8 mouse cellular contexts compared by ENCODE assay signal in genomic region chr7:45017242-45018061, GRCm38 (mm10). TPM values are rescaled to one million over a fixed set of nuclear protein-coding genes. Genes with fewer than 3 reads are reported as not detected.
DNase-seq lines count a peak whose midpoint lies in the region; ATAC-seq and TF ChIP-seq lines count a peak whose summit lies in the region.

TSS of gene Rras (plus strand) at chr7:45017961.

- peak within 1 kb of the TSS; percentile 92 for H3K4me3 ChIP-seq in G1E (ENCODE audit: low read depth, low read length)
- H3K4me3 ChIP-seq in forebrain, postnatal 0 days (ENCODE audit: low read depth, low read length) = peak within 1 kb of the TSS; percentile 69
- H3K4me3 ChIP-seq in lung, embryonic 15.5 days = peak within 1 kb of the TSS; percentile 98

- H3K36me3 ChIP-seq in G1E (replicated peaks) = peaks cover 25% of the 10 kb centered on the region
- peaks cover 15% of the 10 kb centered on the region for H3K36me3 ChIP-seq in forebrain, postnatal 0 days (ENCODE audit: insufficient read depth)
- H3K36me3 ChIP-seq in lung, embryonic 15.5 days = peaks cover 14% of the 10 kb centered on the region

- H3K4me1 ChIP-seq in G1E (ENCODE audit: insufficient read depth, low read depth, low read length) = peaks cover 56% of the 10 kb centered on the region
- peaks cover 17% of the 10 kb centered on the region for H3K4me1 ChIP-seq in forebrain, postnatal 0 days (ENCODE audit: insufficient read depth)
- peaks cover 35% of the 10 kb centered on the region for H3K4me1 ChIP-seq in lung, embryonic 15.5 days

- peak within 1 kb of the TSS; percentile 31 for H3K9ac ChIP-seq in forebrain, postnatal 0 days
- peak within 1 kb of the TSS; percentile 68 for H3K9ac ChIP-seq in lung, embryonic 15.5 days

- no peak for TF ChIP-seq CTCF in G1E (IDR thresholded peaks at IDR 0.05; ENCODE audit: low read depth, low read length)
- TF ChIP-seq CTCF in forebrain, postnatal 0 days (IDR thresholded peaks at IDR 0.05; ENCODE audit: low read depth) = peak; percentile 30; the same call in 1 of the 2 replicates

- WGBS in forebrain, postnatal 0 days = 2% methylated on average over 36 of the region's 36 CpGs
- WGBS in lung, embryonic 15.5 days = under 1% methylated on average over 35 of the region's 36 CpGs

- peak; percentile 91 for DNase-seq in G1E (ENCODE audit: low spot score)
- peak; percentile 70 to 88 for DNase-seq in cerebellum, adult 18-20 months
- DNase-seq in forebrain, postnatal 0 days = peak; percentile 82
- peak; percentile 95 for DNase-seq in heart, postnatal 4 days
- DNase-seq in layer of hippocampus, adult 8-10 months (ENCODE audit: low spot score in 2 of 2) = peak; percentile 85 to 92
- DNase-seq in ovary, adult 18-20 months (ENCODE audit: low spot score) = peak; percentile 97
- DNase-seq in thymus, postnatal 0 days (ENCODE audit: low spot score) = peak; percentile 86

- H3K27ac ChIP-seq in forebrain, postnatal 0 days (ENCODE audit: low read depth, low read length) = peak within 1 kb of the TSS; percentile 62
- H3K27ac ChIP-seq in lung, embryonic 15.5 days = peak within 1 kb of the TSS; percentile 100

- no peaks in the 10 kb centered on the region for H3K9me3 ChIP-seq in G1E (replicated peaks)
- H3K9me3 ChIP-seq in forebrain, postnatal 0 days (ENCODE audit: low read length) = no peaks in the 10 kb centered on the region
- H3K9me3 ChIP-seq in lung, embryonic 15.5 days = no peaks in the 10 kb centered on the region

- ATAC-seq in G1E (ENCODE audit: extremely low read depth, insufficient number of reproducible peaks, low FRiP score, poor library complexity, severe bottlenecking) = peak; percentile 88
- peak; percentile 54 for ATAC-seq in forebrain, postnatal 0 days
- peak; percentile 92 for ATAC-seq in lung, embryonic 15.5 days (ENCODE audit: borderline replicate concordance, extremely low read depth, low FRiP score, low TSS enrichment)

- peak within 1 kb of the TSS; percentile 89 for H3K4me2 ChIP-seq in forebrain, postnatal 0 days (ENCODE audit: low read depth)
- H3K4me2 ChIP-seq in lung, embryonic 15.5 days = peak within 1 kb of the TSS; percentile 87

- H3K27me3 ChIP-seq in G1E (ENCODE audit: insufficient read depth, low read length) = peaks cover 24% of the 10 kb centered on the region
- H3K27me3 ChIP-seq in forebrain, postnatal 0 days (ENCODE audit: insufficient read depth, low read length) = no peaks in the 10 kb centered on the region
- 0 out of 2 replicates have a peak, but pooled peaks cover 5% of the 10 kb centered on the region for H3K27me3 ChIP-seq in lung, embryonic 15.5 days

RNA-seq across cellular contexts. Expression of gene Rras, which starts in this region (rescaled TPM):
- total RNA-seq in G1E (2014; fragmentation: Nextera tagmentation) = 16.3 and 22.1 TPM in 2 replicates
- total RNA-seq in G1E (2017) = 3.1 and 3.2 TPM in 2 replicates
- 5.6 and 6.9 TPM in 2 replicates for polyA plus RNA-seq in G1E (2012)
- total RNA-seq in forebrain, postnatal 0 days (2014; rRNA removed) = 2.9 and 4.2 TPM in 2 replicates
- polyA plus RNA-seq in forebrain, postnatal 0 days (2015; fragmentation: Nextera tagmentation; extraction: Ambion mirVana) = 10.6 and 13.1 TPM in 2 replicates
- 10 to 100 TPM; 71.2 to 73.4 TPM for total RNA-seq in heart, postnatal 4 days (2021)
- total RNA-seq in layer of hippocampus, adult 8-10 months (2022) = 10 to 100 TPM; 13.7 to 16.8 (median 15.2) TPM
- 49.7 and 50.4 TPM in 2 replicates for polyA plus RNA-seq in lung, embryonic 15.5 days (2015; fragmentation: Nextera tagmentation; extraction: Ambion mirVana)
- 35.8 and 37.0 TPM in 2 replicates for polyA plus RNA-seq in thymus, postnatal 0 days (2015; fragmentation: Nextera tagmentation; extraction: Ambion mirVana)

Comparison
In these comparisons a context has a peak if more than half of its experiments do, and no peak if none do; other contexts are left out.
1. Peak in every context shown above with its lines: DNase-seq, ATAC-seq, H3K4me3 ChIP-seq and H3K27ac ChIP-seq.